Mouse (Mus musculus) cerebellum, postnatal 36 days (tissue): Measurements from ENCODE around the gene Camsap1.

ENCODE experiments used
- DNase-seq, 2 experiments: peaks; one replicate each; pipeline ENCODE4 v3.0.0; 2021 to 2022; ENCODE audit warnings: mixed read lengths in 2 of 2

The Camsap1 gene

GRCm38 (mm10) chr2:25977587-25978239, 5.4 kb downstream of the Camsap1 start:
- no peak for DNase-seq

- DNase-seq = no peak
Observed at GRCm38 (mm10) chr2:25975141-25975770, 7.8 kb downstream of the Camsap1 start.

GRCm38 (mm10) chr2:25970426-25970825, 12.7 kb downstream of the Camsap1 start:
- DNase-seq = peak; percentile 80 to 81

GRCm38 (mm10) chr2:25969319-25969718, 13.8 kb downstream of the Camsap1 start:
- DNase-seq = no peak

- DNase-seq = no peak
Observed at GRCm38 (mm10) chr2:25949291-25949690, 33.8 kb downstream of the Camsap1 start.

GRCm38 (mm10) chr2:25947950-25948349, 35.1 kb downstream of the Camsap1 start:
- DNase-seq = no peak

- no peak for DNase-seq
Observed at GRCm38 (mm10) chr2:25943822-25944221, 39.3 kb downstream of the Camsap1 start.

GRCm38 (mm10) chr2:25940503-25940902, 42.6 kb downstream of the Camsap1 start:
- no peak for DNase-seq

- DNase-seq = no peak
Observed at GRCm38 (mm10) chr2:25931249-25931859, 51.7 kb downstream of the Camsap1 start.

- DNase-seq = no peak
Observed at GRCm38 (mm10) chr2:25927821-25928220, 55.3 kb downstream of the Camsap1 start.

- no peak for DNase-seq
Observed at GRCm38 (mm10) chr2:25924934-25925333, 58.1 kb downstream of the Camsap1 start.

- no peak for DNase-seq
Observed at GRCm38 (mm10) chr2:25923799-25924198, 59.3 kb downstream of the Camsap1 start.

- no peak for DNase-seq
Observed at GRCm38 (mm10) chr2:25919972-25920371, 63.1 kb downstream of the Camsap1 start.

GRCm38 (mm10) chr2:25918408-25918807, 64.7 kb downstream of the Camsap1 start:
- DNase-seq = no peak

- DNase-seq = no peak
Observed at GRCm38 (mm10) chr2:25914821-25915220, 68.3 kb downstream of the Camsap1 start.

- DNase-seq = no peak
Observed at GRCm38 (mm10) chr2:25914201-25914600, 68.9 kb downstream of the Camsap1 start.

GRCm38 (mm10) chr2:25913247-25913646, 69.8 kb downstream of the Camsap1 start:
- DNase-seq = peak; percentile 40 to 44

- no peak for DNase-seq
Observed at GRCm38 (mm10) chr2:25909872-25910271, 73.2 kb downstream of the Camsap1 start.

GRCm38 (mm10) chr2:25898970-25899369, 84.1 kb downstream of the Camsap1 start:
- DNase-seq = no peak

GRCm38 (mm10) chr2:25892440-25892839, 90.6 kb downstream of the Camsap1 start:
- peak; percentile 64 to 70 for DNase-seq

- no peak for DNase-seq
Observed at GRCm38 (mm10) chr2:25888144-25888543, 94.9 kb downstream of the Camsap1 start.

- no peak for DNase-seq
Observed at GRCm38 (mm10) chr2:25887226-25887625, 95.9 kb downstream of the Camsap1 start.

- DNase-seq = peak; percentile 30 to 35
Observed at GRCm38 (mm10) chr2:25884756-25885155, 98.3 kb downstream of the Camsap1 start.

GRCm38 (mm10) chr2:25882276-25882675, 100.8 kb downstream of the Camsap1 start:
- no peak for DNase-seq
